Mouse (Mus musculus) bone marrow macrophage, adult 2 months (primary cell): ENCODE measurements around the gene Usp10.

ENCODE experiments used
- CTCF ChIP-seq: IDR thresholded peaks from 2 replicates; pipeline ENCODE4 v1.5.1; 2012; ENCODE audit warnings: low read depth, mild to moderate bottlenecking, low read length, moderate library complexity
- POLR2A ChIP-seq: IDR thresholded peaks from 2 replicates; pipeline ENCODE4 v1.6.1; 2012; ENCODE audit warnings: mild to moderate bottlenecking, low read depth, low read length, borderline replicate concordance

- TF ChIP-seq CTCF (no peak), POLR2A (no peak)
Observed at GRCm38 (mm10) chr8:119997266-119997665, 87.1 kb downstream of the Usp10 start.
